8 mouse cellular contexts compared by ENCODE assay signal in the genomic region with DNA sequence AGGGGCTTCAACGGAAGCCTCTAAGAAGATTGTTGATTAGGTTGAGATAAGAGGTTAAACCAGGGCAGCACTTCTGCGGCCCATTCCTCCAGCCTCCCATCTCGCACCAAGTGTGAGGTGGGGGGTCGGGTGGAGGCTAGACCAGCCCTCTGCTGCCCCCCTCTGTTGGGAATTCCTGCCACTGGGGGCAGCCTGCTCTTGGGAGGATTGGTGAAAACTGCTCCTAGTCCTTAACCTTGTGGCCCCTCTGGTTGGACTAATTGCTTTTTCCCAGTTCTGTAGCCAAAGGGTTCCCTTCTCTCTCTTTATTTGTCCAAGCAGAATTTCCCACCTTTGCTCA.
A peak's percentile ranks its signal among the peaks of the same experiment; 100 is the strongest.
DNase-seq lines count a peak whose midpoint lies in the region; ATAC-seq and TF ChIP-seq lines count a peak whose summit lies in the region.

No protein-coding gene starts in this region.

- no peak overlapping the region for H3K27ac ChIP-seq in forebrain, postnatal 0 days (ENCODE audit: low read depth, low read length)
- H3K27ac ChIP-seq in forebrain, embryonic 14.5 days (ENCODE audit: low read depth, low read length) = no peak overlapping the region
- no peak overlapping the region for H3K27ac ChIP-seq in testis, adult 2 months (ENCODE audit: control insufficient read depth, insufficient read depth, low read depth, low read length)
- H3K27ac ChIP-seq in intestine, postnatal 0 days (ENCODE audit: low read depth, low read length) = no peak overlapping the region

- no peak overlapping the region for H3K4me3 ChIP-seq in forebrain, postnatal 0 days (ENCODE audit: low read depth, low read length)
- H3K4me3 ChIP-seq in forebrain, embryonic 14.5 days (ENCODE audit: low read depth, low read length) = no peak overlapping the region
- no peak overlapping the region for H3K4me3 ChIP-seq in testis, adult 2 months (ENCODE audit: control insufficient read depth, low read depth, low read length)
- no peak overlapping the region for H3K4me3 ChIP-seq in intestine, postnatal 0 days (ENCODE audit: low read depth, low read length)

- no peaks in the 10 kb centered on the region for H3K9me3 ChIP-seq in forebrain, postnatal 0 days (ENCODE audit: low read length)
- no peaks in the 10 kb centered on the region for H3K9me3 ChIP-seq in forebrain, embryonic 14.5 days (replicated peaks; ENCODE audit: control insufficient read depth, low read length)
- H3K9me3 ChIP-seq in intestine, postnatal 0 days (ENCODE audit: control insufficient read depth) = no peaks in the 10 kb centered on the region

- peaks cover 13% of the 10 kb centered on the region; the same call in 1 of the 2 replicates for H3K27me3 ChIP-seq in forebrain, postnatal 0 days (ENCODE audit: insufficient read depth, low read length)
- peaks cover 22% of the 10 kb centered on the region for H3K27me3 ChIP-seq in forebrain, embryonic 14.5 days (replicated peaks; ENCODE audit: control insufficient read depth, insufficient read depth, low read length)
- H3K27me3 ChIP-seq in testis, adult 2 months (ENCODE audit: control insufficient read depth, insufficient read depth, low read length) = no peaks in the 10 kb centered on the region
- peaks cover 40% of the 10 kb centered on the region for H3K27me3 ChIP-seq in intestine, postnatal 0 days (replicated peaks; ENCODE audit: control insufficient read depth, insufficient read depth, low read length)

- H3K9ac ChIP-seq in forebrain, postnatal 0 days = no peak overlapping the region
- no peak overlapping the region for H3K9ac ChIP-seq in forebrain, embryonic 14.5 days (ENCODE audit: low read length)
- H3K9ac ChIP-seq in intestine, postnatal 0 days (ENCODE audit: low read depth, low read length) = no peak overlapping the region

- no peak for ATAC-seq in forebrain, postnatal 0 days
- ATAC-seq in forebrain, embryonic 14.5 days = no peak
- no peak for ATAC-seq in intestine, postnatal 0 days

- no peak for TF ChIP-seq POLR2A in testis, adult 2 months (IDR thresholded peaks at IDR 0.05; ENCODE audit: control insufficient read depth, low read depth, low read length)

- no peak overlapping the region for H3K4me2 ChIP-seq in forebrain, postnatal 0 days (ENCODE audit: low read depth)
- H3K4me2 ChIP-seq in forebrain, embryonic 14.5 days (ENCODE audit: low read length) = no peak overlapping the region
- no peak overlapping the region for H3K4me2 ChIP-seq in intestine, postnatal 0 days (replicated peaks; ENCODE audit: low read depth)

- peak; percentile 55 for TF ChIP-seq CTCF in forebrain, postnatal 0 days (IDR thresholded peaks at IDR 0.05; ENCODE audit: low read depth)
- TF ChIP-seq CTCF in testis, adult 2 months (IDR thresholded peaks at IDR 0.05; ENCODE audit: control insufficient read depth, insufficient read depth, insufficient replicate concordance, low read depth, low read length) = peak; percentile 23; the same call in 1 of the 2 replicates
- peak; percentile 68 for TF ChIP-seq CTCF in intestine, postnatal 0 days (IDR thresholded peaks at IDR 0.05; ENCODE audit: low read depth)

- no peak for DNase-seq in forebrain, postnatal 0 days
- no peak for DNase-seq in forebrain, embryonic 14.5 days (ENCODE audit: low spot score)
- DNase-seq in testis, postnatal 14 days (ENCODE audit: low spot score) = no peak
- DNase-seq in spleen, postnatal 10 days (ENCODE audit: low spot score in 2 of 2) = peak; percentile 40 to 69
- no peak for DNase-seq in frontal cortex, postnatal 25 days (ENCODE audit: low spot score in 2 of 2)
- DNase-seq in right cerebral cortex, adult 18-20 months = no peak

- H3K4me1 ChIP-seq in forebrain, postnatal 0 days (ENCODE audit: insufficient read depth) = no peaks in the 10 kb centered on the region
- no peaks in the 10 kb centered on the region; the same call in none of the 2 replicates for H3K4me1 ChIP-seq in forebrain, embryonic 14.5 days (ENCODE audit: control insufficient read depth, insufficient read depth, low read length)
- H3K4me1 ChIP-seq in testis, adult 2 months (ENCODE audit: control insufficient read depth, insufficient read depth, low read length) = peaks cover 18% of the 10 kb centered on the region
- no peaks in the 10 kb centered on the region for H3K4me1 ChIP-seq in intestine, postnatal 0 days (replicated peaks; ENCODE audit: control insufficient read depth, insufficient read depth, low read length)

- 10% methylated on average over 4 of the region's 4 CpGs for WGBS in forebrain, postnatal 0 days
- WGBS in forebrain, embryonic 14.5 days = 3% methylated on average over 4 of the region's 4 CpGs
- WGBS in intestine, postnatal 0 days = 27% methylated on average over 4 of the region's 4 CpGs

- no peaks in the 10 kb centered on the region for H3K36me3 ChIP-seq in forebrain, postnatal 0 days (ENCODE audit: insufficient read depth)
- H3K36me3 ChIP-seq in forebrain, embryonic 14.5 days (ENCODE audit: control insufficient read depth, insufficient read depth, low read length) = no peaks in the 10 kb centered on the region
- no peaks in the 10 kb centered on the region for H3K36me3 ChIP-seq in testis, adult 2 months (ENCODE audit: control insufficient read depth, insufficient read depth, low read length)
- no peaks in the 10 kb centered on the region for H3K36me3 ChIP-seq in intestine, postnatal 0 days (ENCODE audit: control insufficient read depth, insufficient read depth)

Comparison
In these comparisons a context has a peak if more than half of its experiments do, and no peak if none do; other contexts are left out.
1. DNase-seq: peak in spleen, postnatal 10 days (2 of 2); none in forebrain, postnatal 0 days (single experiment), forebrain, embryonic 14.5 days (single experiment), testis, postnatal 14 days (single experiment), frontal cortex, postnatal 25 days (0 of 2) and right cerebral cortex, adult 18-20 months (single experiment).
2. Peak in every context shown above with its lines, with median percentiles within 50 percentile points of each other: CTCF ChIP-seq.